Mouse (Mus musculus) myocyte (in vitro differentiated cells): ENCODE measurements around the gene Dnajc15. TPM values are rescaled to one million over a fixed set of nuclear protein-coding genes. Genes with fewer than 3 reads are reported as not detected.

Source experiments
- H3K27me3 ChIP-seq: one replicate; pipeline ENCODE4 v1.6.1; 2011; ENCODE audit not compliant: control insufficient read depth, insufficient read depth, insufficient read length
- H3K36me3 ChIP-seq: one replicate; pipeline ENCODE4 v1.6.1; 2011; ENCODE audit not compliant: control insufficient read depth, insufficient read depth
- H3K4me2 ChIP-seq: one replicate; pipeline ENCODE4 v1.6.1; 2011; ENCODE audit warnings: low read depth, control low read depth
- H3K4me3 ChIP-seq: one replicate; pipeline ENCODE4 v1.5.1; 2011; ENCODE audit warnings: mild to moderate bottlenecking, control low read depth, moderate library complexity
- H3K79me2 ChIP-seq: one replicate; pipeline ENCODE4 v1.6.1; 2011; ENCODE audit not compliant: control insufficient read depth, insufficient read depth
- H3ac ChIP-seq: one replicate; pipeline ENCODE4 v1.6.1; 2011; ENCODE audit not compliant: control insufficient read depth, insufficient read length
- CEBPB ChIP-seq: IDR thresholded peaks from 2 replicates; pipeline ENCODE4 v1.6.1; 2011; ENCODE audit warnings: mild to moderate bottlenecking, moderate library complexity; ENCODE audit not compliant: poor library complexity, insufficient read depth, severe bottlenecking
- E2F4 ChIP-seq: IDR thresholded peaks from one replicate; pipeline ENCODE4 v1.6.1; 2011; ENCODE audit warnings: mild to moderate bottlenecking, control low read depth, moderate library complexity; ENCODE audit not compliant: insufficient read depth
- MAX ChIP-seq: IDR thresholded peaks from one replicate; pipeline ENCODE4 v1.6.1; 2011; ENCODE audit warnings: low read depth, mild to moderate bottlenecking, control low read depth
- MYOD1 ChIP-seq, 3 experiments: IDR thresholded peaks; one replicate each; pipeline ENCODE4 v1.6.1; 2011; ENCODE audit warnings: control low read depth in 2 of 3, low read depth in 2 of 3, mild to moderate bottlenecking in 2 of 3, moderate library complexity in 1 of 3; ENCODE audit not compliant: insufficient read length in 2 of 3, control insufficient read depth in 1 of 3
- MYOG ChIP-seq, 3 experiments: IDR thresholded peaks; one replicate each; pipeline ENCODE4 v1.6.1; 2011; ENCODE audit warnings: control low read depth in 2 of 3, low read depth in 2 of 3, mild to moderate bottlenecking in 2 of 3; ENCODE audit not compliant: insufficient read length in 2 of 3, control insufficient read depth in 1 of 3, insufficient read depth in 1 of 3
- POLR2A ChIP-seq: IDR thresholded peaks from one replicate; pipeline ENCODE4 v1.6.1; 2011; ENCODE audit warnings: low read depth, mild to moderate bottlenecking, control low read depth, moderate library complexity; ENCODE audit not compliant: insufficient read length
- POLR2AphosphoS2 ChIP-seq: IDR thresholded peaks from one replicate; pipeline ENCODE4 v1.6.1; 2011; ENCODE audit warnings: low read depth, control low read depth; ENCODE audit not compliant: insufficient read length
- REST ChIP-seq: IDR thresholded peaks from one replicate; pipeline ENCODE4 v1.6.1; 2011; ENCODE audit warnings: mild to moderate bottlenecking, control low read depth, moderate library complexity; ENCODE audit not compliant: insufficient read depth, insufficient read length
- SRF ChIP-seq: IDR thresholded peaks from one replicate; pipeline ENCODE4 v1.6.1; 2011; ENCODE audit warnings: low read depth; ENCODE audit not compliant: control insufficient read depth, insufficient read length
- TCF12 ChIP-seq: IDR thresholded peaks from one replicate; pipeline ENCODE4 v1.6.1; 2011; ENCODE audit warnings: mild to moderate bottlenecking, control low read depth; ENCODE audit not compliant: poor library complexity, insufficient read depth, severe bottlenecking
- TCF3 ChIP-seq: IDR thresholded peaks from one replicate; pipeline ENCODE4 v1.6.1; 2011; ENCODE audit warnings: low read depth, control low read depth; ENCODE audit not compliant: insufficient read length
- USF1 ChIP-seq: IDR thresholded peaks from one replicate; pipeline ENCODE4 v1.6.1; 2011; ENCODE audit warnings: low read depth, mild to moderate bottlenecking, control low read depth, moderate library complexity
- polyA plus RNA-seq: library from polyadenylated mRNA; unstranded; fragments of >200 nt; fragmentation: generic; extraction: Trizol; gene quantifications from one replicate; pipeline ENCODE4 v1.2.1, GENCODE M21; 2012; ENCODE audit warnings: missing spikeins

Dnajc15 gene
- polyA plus RNA-seq, 1 experiment, result 74.7 TPM

DNA sequence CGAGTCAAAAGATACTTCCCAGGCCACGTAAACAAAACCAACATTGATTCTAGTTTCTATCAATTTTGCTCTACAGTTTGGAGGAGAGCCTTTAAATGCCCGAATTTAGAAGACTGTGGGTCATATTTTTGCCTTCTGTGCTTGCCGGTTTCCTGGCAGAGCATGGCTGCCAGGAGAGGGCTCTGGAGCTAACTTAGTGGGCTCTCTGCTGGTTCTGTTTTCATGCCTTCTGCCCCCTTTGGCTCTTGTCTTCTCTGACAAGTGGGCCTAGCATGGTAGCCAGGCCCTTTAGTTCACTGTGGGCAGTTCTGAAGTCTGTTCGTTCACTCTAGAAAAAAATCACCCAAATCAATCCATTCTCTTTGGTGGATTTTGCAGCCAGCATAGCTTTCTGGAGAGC is 63.5 kb downstream of the Dnajc15 start:
- no peak overlapping the region for H3K4me2 ChIP-seq
- no peak overlapping the region for H3K4me3 ChIP-seq
- H3K79me2 ChIP-seq, result no peaks in the 10 kb centered on the region
- no peaks in the 10 kb centered on the region for H3K27me3 ChIP-seq
- no peaks in the 10 kb centered on the region for H3K36me3 ChIP-seq
- no peak overlapping the region for H3ac ChIP-seq
- TF ChIP-seq E2F4 (no peak), MYOD1 (IDR thresholded peaks at IDR 0.05; ENCODE audit: control insufficient read depth in 1 of 3, insufficient read length in 2 of 3, low read depth in 2 of 3) (no peak), POLR2A (no peak), USF1 (no peak), SRF (no peak), TCF3 (no peak), CEBPB (no peak)

DNA sequence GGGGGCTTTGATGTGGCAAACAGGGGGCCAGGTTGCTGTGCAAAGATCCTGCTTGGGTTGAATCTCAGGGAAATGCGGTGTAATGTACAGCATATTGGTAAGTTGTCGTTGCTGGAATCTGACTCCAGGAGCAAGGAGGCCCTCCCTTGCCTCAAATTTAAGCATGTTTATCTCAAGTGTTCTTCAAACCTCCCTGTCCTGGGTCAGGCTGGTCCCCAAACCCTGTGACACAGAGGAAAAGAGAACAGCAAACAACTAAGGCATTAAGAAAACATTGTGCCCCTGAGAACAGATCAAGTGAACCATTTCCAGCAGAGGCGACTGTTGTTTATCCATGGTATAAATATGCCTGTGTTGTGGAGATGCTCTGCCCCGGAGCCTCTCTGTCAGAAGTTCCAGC is 67.1 kb downstream of the Dnajc15 start:
- Histone ChIP-seq H3K4me3 (no peak overlapping the region), H3ac (no peak overlapping the region), H3K79me2 (no peaks in the 10 kb centered on the region), H3K4me2 (no peak overlapping the region), H3K36me3 (no peaks in the 10 kb centered on the region), H3K27me3 (no peaks in the 10 kb centered on the region)
- TF ChIP-seq POLR2A, result no peak
- TF ChIP-seq CEBPB, result no peak

DNA sequence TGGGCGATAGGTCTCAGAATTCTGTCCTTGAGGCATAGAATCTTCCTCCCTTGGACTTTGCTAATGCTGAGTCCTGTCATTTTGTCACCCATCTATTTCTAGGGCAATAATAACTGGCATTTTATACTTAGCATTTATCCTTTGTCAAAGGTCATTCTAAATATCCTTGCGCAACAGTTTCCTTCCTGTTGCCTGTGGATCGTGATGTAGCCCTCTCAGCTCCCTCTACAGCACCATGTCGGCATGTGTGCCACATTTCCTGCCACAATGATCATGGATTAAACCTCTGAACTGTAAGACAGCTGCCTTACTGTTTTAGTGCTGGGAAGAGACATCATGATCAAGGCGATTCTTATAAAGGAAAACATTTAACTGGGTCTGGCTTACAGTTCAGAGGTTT is 68.6 kb downstream of the Dnajc15 start:
- H3K4me3 ChIP-seq, result no peak overlapping the region
- H3ac ChIP-seq, result no peak overlapping the region
- H3K4me2 ChIP-seq, result no peak overlapping the region
- TF ChIP-seq E2F4, result no peak
- TF ChIP-seq SRF, result no peak
- TF ChIP-seq MYOD1 (IDR thresholded peaks at IDR 0.05; ENCODE audit: control insufficient read depth in 1 of 3, insufficient read length in 2 of 3, low read depth in 2 of 3), result no peak
- TF ChIP-seq TCF12, result no peak
- no peak for TF ChIP-seq MAX
- TF ChIP-seq MYOG (IDR thresholded peaks at IDR 0.05; ENCODE audit: control insufficient read depth in 1 of 3, insufficient read depth in 1 of 3, insufficient read length in 2 of 3, low read depth in 2 of 3), result no peak
- no peak for TF ChIP-seq POLR2AphosphoS2
- TF ChIP-seq REST, result no peak
- TF ChIP-seq TCF3, result no peak
- TF ChIP-seq CEBPB, result no peak
- TF ChIP-seq USF1, result no peak
- TF ChIP-seq POLR2A, result no peak
- H3K27me3 ChIP-seq, result no peaks in the 10 kb centered on the region
- no peaks in the 10 kb centered on the region for H3K36me3 ChIP-seq
- H3K79me2 ChIP-seq, result no peaks in the 10 kb centered on the region

DNA sequence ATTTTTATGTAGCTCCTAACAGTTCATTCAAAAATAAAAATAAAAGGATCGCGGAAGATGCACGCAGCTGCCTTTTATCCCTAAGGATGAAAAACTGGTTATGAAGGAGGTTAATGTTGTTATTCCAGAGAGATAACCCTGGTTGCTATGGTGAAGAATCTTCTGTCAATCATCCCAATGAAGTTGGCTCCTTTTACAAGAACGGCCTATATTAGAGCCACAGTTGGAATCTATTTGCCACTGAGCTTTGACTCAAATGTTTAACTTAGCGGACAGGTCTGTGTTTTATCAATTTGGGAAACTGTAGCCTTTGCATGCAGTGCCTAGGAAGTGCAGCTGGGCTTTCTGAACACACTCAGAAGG is 72.7 kb downstream of the Dnajc15 start:
- Histone ChIP-seq H3ac (no peak overlapping the region), H3K4me3 (no peak overlapping the region), H3K4me2 (no peak overlapping the region), H3K36me3 (no peaks in the 10 kb centered on the region), H3K27me3 (no peaks in the 10 kb centered on the region), H3K79me2 (no peaks in the 10 kb centered on the region)
- TF ChIP-seq TCF3 (no peak), MYOD1 (IDR thresholded peaks at IDR 0.05; ENCODE audit: control insufficient read depth in 1 of 3, insufficient read length in 2 of 3, low read depth in 2 of 3) (no peak), REST (no peak), E2F4 (no peak), TCF12 (no peak)

DNA sequence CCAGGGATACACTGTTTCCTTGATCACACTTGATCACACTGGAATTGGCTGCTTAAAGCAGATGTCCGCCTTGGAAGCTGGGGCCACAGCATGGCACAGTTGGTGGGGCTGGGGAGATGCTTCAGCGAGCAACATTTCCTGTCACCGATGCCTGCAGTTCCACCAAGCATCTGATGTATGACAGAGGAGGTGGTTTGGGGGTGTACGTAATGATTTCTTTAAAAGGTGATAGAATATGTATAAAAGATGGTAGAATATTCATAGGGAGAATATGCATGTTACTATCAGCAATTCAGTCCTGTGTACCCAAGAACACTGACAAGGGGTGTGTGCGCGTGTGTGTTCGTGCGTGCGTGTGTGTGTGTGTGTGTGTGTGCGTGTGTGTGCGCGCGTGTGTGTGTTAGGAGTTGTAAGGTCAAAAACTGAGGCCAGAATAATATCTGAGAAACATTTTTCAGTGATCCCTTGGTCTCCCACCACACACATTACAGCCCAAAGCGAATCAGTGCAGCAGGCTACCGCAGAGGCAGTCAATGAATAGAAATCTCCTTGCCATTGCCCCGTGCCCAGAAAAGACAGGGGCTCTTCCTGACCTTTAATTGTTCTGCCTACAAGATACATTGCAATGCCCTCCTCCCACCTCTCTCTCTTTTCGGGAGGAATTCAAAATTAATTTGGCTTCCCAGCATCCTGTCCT is 73.2 kb downstream of the Dnajc15 start:
- Histone ChIP-seq H3ac (no peak overlapping the region), H3K4me3 (no peak overlapping the region), H3K27me3 (no peaks in the 10 kb centered on the region), H3K36me3 (no peaks in the 10 kb centered on the region), H3K79me2 (no peaks in the 10 kb centered on the region), H3K4me2 (no peak overlapping the region)
- TF ChIP-seq MAX (no peak), TCF12 (no peak), MYOD1 (IDR thresholded peaks at IDR 0.05; ENCODE audit: control insufficient read depth in 1 of 3, insufficient read length in 2 of 3, low read depth in 2 of 3) (no peak), POLR2AphosphoS2 (no peak), SRF (no peak), E2F4 (no peak), CEBPB (no peak), REST (no peak), TCF3 (no peak), POLR2A (no peak), USF1 (no peak)
